Mouse (Mus musculus): ENCODE data around the gene Dnase1l2. TPM values are rescaled to one million over a fixed set of nuclear protein-coding genes. Genes with fewer than 3 reads are reported as not detected.

Gene Dnase1l2
- polyA plus RNA-seq, 1 experiment from 2014 or later, result 1.1 TPM

GRCm38 (mm10) chr17:24481027-24481815 is 38.3 kb upstream of the Dnase1l2 start:
- peaks cover 5% of the 10 kb centered on the region for H3K36me3 ChIP-seq (replicated peaks; ENCODE audit: control insufficient read depth, insufficient read depth, low read depth, low read length)
- WGBS, result 96% methylated on average over 20 of the region's 20 CpGs
- ATAC-seq (replicated peaks; ENCODE audit: insufficient number of reproducible peaks, low FRiP score, low TSS enrichment, low read depth) (no peak), DNase-seq (ENCODE audit: low spot score) (no peak)
- H3K4me3 ChIP-seq (ENCODE audit: low read depth, low read length), result no peak overlapping the region
- H3K27me3 ChIP-seq (ENCODE audit: control insufficient read depth, insufficient read depth, low read length), result no peaks in the 10 kb centered on the region
- H3K4me2 ChIP-seq (ENCODE audit: low read depth, low read length), result no peak overlapping the region
- H3K27ac ChIP-seq (replicated peaks; ENCODE audit: low read depth, low read length), result no peak overlapping the region
- peaks cover 3% of the 10 kb centered on the region for H3K4me1 ChIP-seq (ENCODE audit: control insufficient read depth, insufficient read depth, low read length)
- no peaks in the 10 kb centered on the region for H3K9me3 ChIP-seq (replicated peaks; ENCODE audit: control insufficient read depth, low read length)
- H3K9ac ChIP-seq (replicated peaks; ENCODE audit: low read length), result no peak overlapping the region

DNA sequence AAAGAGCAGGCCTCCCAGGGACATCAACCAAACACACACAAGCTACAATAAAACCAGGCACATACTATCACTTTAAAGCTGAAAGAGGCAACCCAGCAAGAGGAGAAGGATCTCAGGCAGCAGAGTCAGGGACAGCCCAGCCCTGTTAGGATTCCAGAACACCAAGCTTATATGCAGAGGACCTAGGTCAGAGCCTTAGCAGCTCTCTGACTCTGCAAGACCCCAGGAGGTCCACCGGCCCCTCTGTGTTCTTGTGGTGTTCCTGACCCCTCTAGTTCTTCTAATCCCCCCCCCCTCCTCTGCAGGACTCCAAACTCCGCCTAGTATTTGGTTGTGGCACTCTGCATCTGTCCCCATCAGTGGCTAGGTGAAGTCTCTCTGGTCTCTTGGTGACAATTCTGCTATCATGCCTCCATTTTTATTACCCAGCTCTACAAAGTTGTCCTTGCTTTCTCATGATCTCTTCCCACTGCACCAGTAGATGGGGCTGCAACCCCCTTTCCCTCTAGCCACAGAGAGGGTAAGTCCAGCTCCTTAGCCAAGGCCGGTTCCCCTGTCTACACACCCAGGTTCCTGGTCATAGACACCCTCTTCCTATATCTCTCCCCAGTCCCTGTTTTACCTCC is 37.4 kb upstream of the Dnase1l2 start:
- no peaks in the 10 kb centered on the region for H3K9me3 ChIP-seq (replicated peaks; ENCODE audit: control insufficient read depth, low read length)
- 51% methylated on average over 3 of the region's 3 CpGs for WGBS
- H3K4me1 ChIP-seq (ENCODE audit: control insufficient read depth, insufficient read depth, low read length), result peaks cover 3% of the 10 kb centered on the region
- no peak for ATAC-seq (replicated peaks; ENCODE audit: insufficient number of reproducible peaks, low FRiP score, low TSS enrichment, low read depth)
- DNase-seq (ENCODE audit: low spot score), result no peak
- peaks cover 5% of the 10 kb centered on the region for H3K36me3 ChIP-seq (replicated peaks; ENCODE audit: control insufficient read depth, insufficient read depth, low read depth, low read length)
- no peak overlapping the region; the same call in 1 of the 2 replicates for H3K4me2 ChIP-seq (ENCODE audit: low read depth, low read length)
- H3K4me3 ChIP-seq (ENCODE audit: low read depth, low read length), result no peak overlapping the region
- no peak overlapping the region for H3K27ac ChIP-seq (replicated peaks; ENCODE audit: low read depth, low read length)
- H3K27me3 ChIP-seq (ENCODE audit: control insufficient read depth, insufficient read depth, low read length), result no peaks in the 10 kb centered on the region
- H3K9ac ChIP-seq (replicated peaks; ENCODE audit: low read length), result no peak overlapping the region; the same call in 1 of the 2 replicates

DNA sequence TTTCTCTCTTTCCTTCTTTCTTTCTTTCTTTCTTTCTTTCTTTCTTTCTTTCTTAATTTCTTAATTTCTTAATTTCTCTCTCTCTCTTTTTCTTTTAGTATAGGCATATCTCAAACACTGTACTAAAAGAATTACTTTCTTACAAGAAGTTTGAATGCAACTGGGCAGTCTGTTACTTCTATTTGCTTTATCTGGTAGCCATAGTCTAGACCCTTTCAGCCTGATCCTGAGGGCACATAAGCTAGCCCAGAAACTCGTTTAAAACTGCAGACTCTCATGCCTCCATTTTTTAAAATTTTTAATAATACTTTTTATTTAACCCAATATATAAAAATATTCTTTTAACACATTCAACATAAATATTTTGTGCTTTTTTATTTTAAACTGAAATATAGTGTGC is 36.5 kb upstream of the Dnase1l2 start:
- H3K27me3 ChIP-seq (ENCODE audit: control insufficient read depth, insufficient read depth, low read length), result no peaks in the 10 kb centered on the region
- H3K4me3 ChIP-seq (ENCODE audit: low read depth, low read length), result peak overlapping the region; percentile 14
- ATAC-seq (replicated peaks; ENCODE audit: insufficient number of reproducible peaks, low FRiP score, low TSS enrichment, low read depth), result no peak

GRCm38 (mm10) chr17:24478663-24479380 is 35.9 kb upstream of the Dnase1l2 start, which contains the start of gene Mlst8:
Gene Mlst8, minus strand, starts transcription at chr17:24479078.
- Histone ChIP-seq H3K27ac (replicated peaks; ENCODE audit: low read depth, low read length) (peak within 1 kb of the TSS; percentile 95), H3K4me1 (ENCODE audit: control insufficient read depth, insufficient read depth, low read length) (peaks cover 3% of the 10 kb centered on the region), H3K4me3 (ENCODE audit: low read depth, low read length) (peak within 1 kb of the TSS; percentile 71), H3K9ac (replicated peaks; ENCODE audit: low read length) (peak within 1 kb of the TSS; percentile 91), H3K4me2 (ENCODE audit: low read depth, low read length) (peak within 1 kb of the TSS; percentile 58), H3K9me3 (replicated peaks; ENCODE audit: control insufficient read depth, low read length) (no peaks in the 10 kb centered on the region), H3K36me3 (replicated peaks; ENCODE audit: control insufficient read depth, insufficient read depth, low read depth, low read length) (peaks cover 5% of the 10 kb centered on the region), H3K27me3 (ENCODE audit: control insufficient read depth, insufficient read depth, low read length) (no peaks in the 10 kb centered on the region)
- WGBS, result under 1% methylated on average over 45 of the region's 48 CpGs
- peak; percentile 93 for ATAC-seq (replicated peaks; ENCODE audit: insufficient number of reproducible peaks, low FRiP score, low TSS enrichment, low read depth)
- peak; percentile 97 for DNase-seq (ENCODE audit: low spot score)

More for the DNA sequence above, 36.5 kb upstream of the Dnase1l2 start:
- 22% methylated on average over 1 of the region's 1 CpGs for WGBS
- Histone ChIP-seq H3K9ac (replicated peaks; ENCODE audit: low read length) (no peak overlapping the region), H3K9me3 (replicated peaks; ENCODE audit: control insufficient read depth, low read length) (no peaks in the 10 kb centered on the region), H3K4me1 (ENCODE audit: control insufficient read depth, insufficient read depth, low read length) (peaks cover 3% of the 10 kb centered on the region), H3K4me2 (ENCODE audit: low read depth, low read length) (no peak overlapping the region), H3K36me3 (replicated peaks; ENCODE audit: control insufficient read depth, insufficient read depth, low read depth, low read length) (peaks cover 5% of the 10 kb centered on the region), H3K27ac (replicated peaks; ENCODE audit: low read depth, low read length) (no peak overlapping the region)
- no peak for DNase-seq (ENCODE audit: low spot score)

- 50% methylated on average over 11 of the region's 11 CpGs for WGBS
- no peaks in the 10 kb centered on the region for H3K9me3 ChIP-seq (replicated peaks; ENCODE audit: control insufficient read depth, low read length)
Measured at GRCm38 (mm10) chr17:24477985-24478600, 35.2 kb upstream of the Dnase1l2 start.

GRCm38 (mm10) chr17:24477053-24477984 is 34.4 kb upstream of the Dnase1l2 start:
- no peaks in the 10 kb centered on the region for H3K9me3 ChIP-seq (replicated peaks; ENCODE audit: control insufficient read depth, low read length)
- H3K9ac ChIP-seq (replicated peaks; ENCODE audit: low read length), result peak overlapping the region; percentile 91
- 92% methylated on average over 20 of the region's 20 CpGs for WGBS

More at GRCm38 (mm10) chr17:24477985-24478600, 35.2 kb upstream of the Dnase1l2 start:
- Histone ChIP-seq H3K27me3 (ENCODE audit: control insufficient read depth, insufficient read depth, low read length) (no peaks in the 10 kb centered on the region), H3K4me3 (ENCODE audit: low read depth, low read length) (peak overlapping the region; percentile 71), H3K27ac (replicated peaks; ENCODE audit: low read depth, low read length) (no peak overlapping the region), H3K9ac (replicated peaks; ENCODE audit: low read length) (peak overlapping the region; percentile 91), H3K36me3 (replicated peaks; ENCODE audit: control insufficient read depth, insufficient read depth, low read depth, low read length) (peaks cover 5% of the 10 kb centered on the region), H3K4me2 (ENCODE audit: low read depth, low read length) (peak overlapping the region; percentile 58), H3K4me1 (ENCODE audit: control insufficient read depth, insufficient read depth, low read length) (peaks cover 3% of the 10 kb centered on the region)
- DNase-seq (ENCODE audit: low spot score), result no peak
- peak; percentile 44 for ATAC-seq (replicated peaks; ENCODE audit: insufficient number of reproducible peaks, low FRiP score, low TSS enrichment, low read depth)

More at GRCm38 (mm10) chr17:24477053-24477984, 34.4 kb upstream of the Dnase1l2 start:
- H3K4me3 ChIP-seq (ENCODE audit: low read depth, low read length), result no peak overlapping the region
- H3K4me1 ChIP-seq (ENCODE audit: control insufficient read depth, insufficient read depth, low read length), result peaks cover 3% of the 10 kb centered on the region
- no peaks in the 10 kb centered on the region for H3K27me3 ChIP-seq (ENCODE audit: control insufficient read depth, insufficient read depth, low read length)
- DNase-seq (ENCODE audit: low spot score) (no peak), ATAC-seq (replicated peaks; ENCODE audit: insufficient number of reproducible peaks, low FRiP score, low TSS enrichment, low read depth) (no peak)
- H3K4me2 ChIP-seq (ENCODE audit: low read depth, low read length), result no peak overlapping the region; the same call in 1 of the 2 replicates
- peaks cover 5% of the 10 kb centered on the region for H3K36me3 ChIP-seq (replicated peaks; ENCODE audit: control insufficient read depth, insufficient read depth, low read depth, low read length)
- no peak overlapping the region for H3K27ac ChIP-seq (replicated peaks; ENCODE audit: low read depth, low read length)
